Mouse (Mus musculus): ENCODE results near the gene Myl6b.
"Not testable (repeated sequence)": the region's sequence is repeated elsewhere in the genome, so short reads cannot be mapped to it uniquely, and the experiment has no call there.

Gene Myl6b

DNA sequence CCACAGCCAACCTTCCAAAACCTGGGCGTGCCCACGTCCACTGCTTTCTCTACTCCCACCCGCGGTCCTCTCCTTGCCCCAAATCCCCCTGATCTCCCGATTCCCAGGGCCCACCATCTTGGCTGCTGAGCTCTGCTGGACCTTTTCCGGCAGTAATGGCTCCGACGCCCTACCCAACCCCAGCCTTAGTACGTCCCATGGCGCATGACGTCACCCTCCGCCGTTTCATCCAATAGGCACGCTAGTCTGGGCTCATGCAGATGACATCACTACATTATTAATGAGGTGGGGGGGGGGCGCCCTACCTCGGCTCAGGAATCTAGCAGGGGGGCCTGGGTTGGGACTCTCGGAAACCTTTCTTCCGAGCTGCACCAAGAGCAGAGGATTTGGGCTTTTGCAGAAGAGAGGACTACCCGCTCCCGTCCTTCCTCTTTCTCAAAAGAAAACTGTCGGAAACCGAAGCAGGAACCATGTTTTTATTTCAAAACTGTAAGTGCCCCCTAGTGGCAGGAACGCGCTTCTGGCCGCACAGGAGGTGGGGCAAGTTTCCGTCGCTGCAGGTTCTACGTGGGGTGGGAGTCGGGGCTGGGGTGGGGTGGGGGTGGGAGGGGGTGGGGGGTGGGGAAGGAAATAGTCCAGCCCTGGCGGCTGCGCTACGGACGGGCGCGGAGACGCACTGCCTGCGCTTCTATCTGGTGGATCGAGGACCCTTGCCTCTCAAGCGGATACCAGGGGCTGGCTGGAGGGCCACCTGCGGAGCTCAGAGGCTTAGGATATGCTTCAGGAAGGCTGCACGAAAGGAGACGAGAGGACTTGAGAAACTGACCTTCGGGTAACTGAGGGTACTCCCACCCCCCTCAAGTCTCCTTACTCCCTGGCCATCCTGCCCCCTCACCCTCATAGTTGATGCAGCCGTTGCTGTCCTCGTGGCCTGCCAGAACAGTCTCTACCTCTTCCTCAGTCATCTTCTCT lies 4.5 kb downstream of the Myl6b start, which contains the start of gene Myl6:
Gene Myl6 (minus strand): TSS at position 451 of the 972 bp plus-strand sequence.
- DNase-seq (ENCODE audit: extremely low spot score), result peak; percentile 97

- DNase-seq (ENCODE audit: extremely low spot score), result no peak
Measured at GRCm38 (mm10) chr10:128493319-128493694, 5.2 kb downstream of the Myl6b start.

GRCm38 (mm10) chr10:128492633-128493311 lies 5.7 kb downstream of the Myl6b start:
- DNase-seq (ENCODE audit: extremely low spot score), result peak; percentile 61

DNA sequence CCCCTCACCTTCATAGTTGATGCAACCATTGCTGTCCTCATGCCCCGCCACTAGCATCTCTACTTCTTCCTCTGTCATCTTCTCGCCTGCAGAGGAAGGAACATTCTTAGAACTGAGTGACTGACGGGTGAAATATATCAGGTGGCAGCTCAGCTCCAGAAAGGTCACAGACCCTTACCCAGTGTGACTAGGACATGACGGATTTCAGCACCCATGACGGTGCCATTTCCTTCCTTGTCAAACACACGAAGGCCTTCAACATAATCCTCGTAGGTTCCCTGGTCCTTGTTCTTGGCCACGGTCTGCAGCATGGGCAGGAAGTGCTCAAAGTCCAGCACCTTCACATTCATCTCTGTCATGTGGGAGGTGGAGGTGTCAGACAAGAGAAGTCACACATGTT lies 6.4 kb downstream of the Myl6b start:
- DNase-seq (ENCODE audit: extremely low spot score), result not testable (repeated sequence)

- DNase-seq (ENCODE audit: extremely low spot score), result no peak
Measured at GRCm38 (mm10) chr10:128491495-128491894, 7.0 kb downstream of the Myl6b start.

DNA sequence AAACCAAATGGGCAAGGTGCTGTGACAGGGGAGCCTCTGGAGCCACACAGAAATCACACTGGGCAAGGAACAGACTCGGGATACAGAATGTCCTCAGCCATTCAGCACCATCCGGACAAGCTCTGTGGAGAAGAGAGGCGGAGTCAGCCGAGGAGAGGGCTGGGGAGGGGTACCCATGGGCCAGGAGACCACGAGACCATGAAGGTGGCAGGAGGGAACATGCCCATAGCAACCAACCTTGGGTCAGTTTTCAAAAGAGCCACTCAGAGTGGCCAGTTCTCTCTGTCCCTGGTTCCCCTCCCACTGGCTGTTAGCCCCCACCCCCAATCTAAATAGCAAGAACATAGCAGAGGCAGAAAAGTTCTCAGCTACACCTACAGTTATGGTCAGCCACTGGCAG lies 7.6 kb downstream of the Myl6b start:
- no peak for DNase-seq (ENCODE audit: extremely low spot score)

- DNase-seq (ENCODE audit: extremely low spot score), result no peak
Measured at GRCm38 (mm10) chr10:128490232-128490631, 8.3 kb downstream of the Myl6b start.

- no peak for DNase-seq (ENCODE audit: extremely low spot score)
Measured at GRCm38 (mm10) chr10:128489785-128490184, 8.7 kb downstream of the Myl6b start.

DNA sequence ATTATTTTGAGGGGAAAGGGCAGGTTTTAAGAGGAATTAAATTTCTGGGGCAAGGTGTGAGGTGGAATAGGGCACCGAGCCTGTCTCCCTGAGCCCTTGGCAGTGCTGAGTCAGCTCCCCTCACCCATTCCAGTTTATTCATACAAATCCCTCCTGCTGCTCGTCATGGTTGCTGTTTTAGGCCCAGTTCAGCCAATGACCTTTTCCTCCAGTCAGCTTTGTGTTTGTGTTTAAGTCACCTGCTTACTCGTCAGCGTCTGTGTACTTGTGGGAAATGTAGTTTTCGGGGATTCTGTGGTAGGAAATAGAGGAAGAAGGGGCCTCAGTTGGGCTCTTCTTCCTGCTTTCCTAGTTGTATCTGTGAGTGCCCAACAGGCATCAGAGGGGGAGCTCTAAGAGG lies 9.1 kb downstream of the Myl6b start:
- no peak for DNase-seq (ENCODE audit: extremely low spot score)

DNA sequence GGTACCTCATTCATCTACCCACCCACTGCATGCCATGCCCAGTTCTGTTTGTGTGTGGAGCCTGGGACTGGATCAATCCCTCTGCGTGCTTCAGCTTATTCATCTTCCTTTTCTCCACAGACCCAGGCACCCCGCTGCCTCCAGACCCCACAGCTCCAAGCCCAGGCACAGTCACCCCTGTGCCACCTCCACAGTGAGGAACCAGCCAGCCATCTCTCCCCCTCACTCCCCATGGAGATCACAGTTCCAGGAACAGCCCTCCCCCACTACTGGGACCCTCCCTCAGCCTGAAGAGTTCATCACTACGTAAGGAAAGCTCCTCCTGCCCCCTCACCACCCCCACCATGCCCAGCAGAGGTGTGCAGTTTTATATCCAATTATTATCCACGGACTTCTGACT lies 9.7 kb downstream of the Myl6b start:
- DNase-seq (ENCODE audit: extremely low spot score), result no peak

GRCm38 (mm10) chr10:128487861-128488712 lies 10.4 kb downstream of the Myl6b start:
- no peak for DNase-seq (ENCODE audit: extremely low spot score)

- no peak for DNase-seq (ENCODE audit: extremely low spot score)
Measured at GRCm38 (mm10) chr10:128486370-128486769, 12.1 kb downstream of the Myl6b start.

- DNase-seq (ENCODE audit: extremely low spot score), result no peak
Measured at GRCm38 (mm10) chr10:128474366-128474765, 24.1 kb downstream of the Myl6b start.

- peak; percentile 37 for DNase-seq (ENCODE audit: extremely low spot score)
Measured at GRCm38 (mm10) chr10:128460270-128460630, 38.2 kb downstream of the Myl6b start.

GRCm38 (mm10) chr10:128459409-128460269 lies 38.8 kb downstream of the Myl6b start:
- peak; percentile 61 for DNase-seq (ENCODE audit: extremely low spot score)

GRCm38 (mm10) chr10:128458719-128459408 lies 39.6 kb downstream of the Myl6b start, which contains the start of gene Smarcc2:
Gene Smarcc2 (plus strand): TSS chr10:128459248.
- DNase-seq (ENCODE audit: extremely low spot score), result peak; percentile 84

GRCm38 (mm10) chr10:128458348-128458718 lies 40.2 kb downstream of the Myl6b start:
- DNase-seq (ENCODE audit: extremely low spot score), result peak; percentile 98

- DNase-seq (ENCODE audit: extremely low spot score), result no peak
Measured at GRCm38 (mm10) chr10:128457676-128458075, 40.8 kb downstream of the Myl6b start.

DNA sequence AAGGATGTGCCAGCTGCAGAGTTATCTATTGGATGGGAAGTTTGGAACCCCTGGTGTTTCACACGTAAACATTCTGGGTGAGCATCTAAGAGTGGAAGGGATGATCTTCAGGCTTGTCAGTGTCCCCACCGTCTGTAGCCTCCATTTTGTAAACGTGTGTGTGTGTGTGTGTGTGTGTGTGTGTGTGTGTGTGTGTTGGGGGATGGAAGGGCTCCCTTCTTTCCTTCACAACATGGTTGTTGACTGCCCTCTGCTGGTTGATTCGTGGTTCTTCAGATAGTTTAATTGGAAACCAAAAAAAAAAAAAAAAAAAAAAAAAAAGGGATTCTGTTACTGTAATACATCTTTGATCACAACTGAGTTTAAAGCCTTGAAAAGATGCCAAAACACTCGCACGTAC lies 43.2 kb downstream of the Myl6b start:
- peak; percentile 78 for DNase-seq (ENCODE audit: extremely low spot score)

DNA sequence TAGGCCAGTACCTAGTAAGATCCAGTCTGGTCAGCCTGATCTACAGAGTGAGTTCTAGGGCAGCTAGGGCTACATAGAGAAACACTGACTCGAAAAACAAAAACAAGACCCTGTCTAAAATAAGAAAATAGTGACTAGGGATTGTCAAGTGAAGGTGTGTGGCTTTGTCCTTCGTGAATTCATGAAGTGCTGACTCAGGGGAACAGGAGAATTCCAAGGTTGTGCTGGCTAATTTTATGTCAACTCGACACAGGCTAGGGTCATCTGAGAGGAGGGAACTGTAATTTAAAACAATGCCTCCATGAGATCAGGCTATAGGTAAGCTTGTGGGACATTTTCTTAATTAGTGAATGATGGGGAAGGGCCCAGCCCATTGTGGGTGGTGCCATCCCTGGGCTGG lies 44.0 kb downstream of the Myl6b start:
- DNase-seq (ENCODE audit: extremely low spot score), result no peak
